Mouse (Mus musculus) heart, postnatal 25 days (tissue): ENCODE measurements at regions not wholly inside any gene's neighbourhood (a gene's known extent, or its start where the extent isn't known, plus 50 kb on each side); places are given as distances from the start of the nearest gene placed in this dataset.
"Not testable (repeated sequence)": the region's sequence is repeated elsewhere in the genome, so short reads cannot be mapped to it uniquely, and the experiment has no call there.

Experiments
- DNase-seq: peaks from one replicate; pipeline ENCODE4 v3.0.0; 2022; ENCODE audit warnings: low spot score
- intact Hi-C: fragments of 180-260 bp; cut with DNase I; formaldehyde crosslinking; loops from one replicate; pipeline ENCODE4 v1.15.1; 2025

DNA sequence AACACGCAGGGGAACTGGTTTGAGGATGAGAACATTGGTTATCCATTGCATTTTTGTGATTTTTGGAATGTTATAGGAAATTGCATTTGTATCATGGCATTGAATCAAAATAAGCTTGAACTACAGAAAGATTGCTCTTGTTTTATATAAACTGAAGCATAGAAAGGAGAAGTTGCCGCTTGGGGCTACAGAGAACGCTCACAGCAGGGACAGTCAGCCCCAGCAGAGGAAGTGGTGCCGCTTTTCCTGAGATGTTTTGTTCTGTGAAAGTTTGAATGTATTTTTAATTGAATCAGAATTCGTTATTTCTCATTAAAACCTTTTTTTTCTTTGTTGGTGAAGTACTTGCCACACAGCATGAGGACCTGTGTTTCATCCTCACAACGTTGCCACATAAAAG lies 139.6 kb upstream of the 1700056E22Rik start:
- intact Hi-C loops = loop anchor here (5.0 kb wide), 1 partner anchor 136 kb away; no protein-coding TSS in a partner anchor
- no peak for DNase-seq

DNA sequence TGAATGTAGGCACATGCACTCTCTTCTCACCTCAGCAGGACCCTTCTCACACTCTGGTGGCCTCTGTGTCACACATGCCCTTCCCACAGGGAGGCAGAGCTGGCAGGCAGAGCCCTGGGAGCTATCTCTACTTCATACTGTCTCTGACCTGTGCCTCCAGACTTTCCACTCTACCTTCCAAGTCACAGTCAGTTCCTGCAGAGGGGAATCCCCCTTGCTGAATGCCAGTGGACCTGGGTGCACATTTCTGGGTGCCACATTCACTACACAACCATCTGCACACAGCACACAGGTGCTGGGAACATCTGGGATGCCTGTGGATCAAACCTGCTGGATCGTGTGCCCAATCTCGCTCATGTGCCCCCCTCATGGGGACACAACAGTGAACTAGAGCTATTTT lies 138.9 kb upstream of the 1700056E22Rik start:
- intact Hi-C loops = loop anchor here (5.0 kb wide), 1 partner anchor 136 kb away; no protein-coding TSS in a partner anchor
- peak; percentile 3 for DNase-seq

DNA sequence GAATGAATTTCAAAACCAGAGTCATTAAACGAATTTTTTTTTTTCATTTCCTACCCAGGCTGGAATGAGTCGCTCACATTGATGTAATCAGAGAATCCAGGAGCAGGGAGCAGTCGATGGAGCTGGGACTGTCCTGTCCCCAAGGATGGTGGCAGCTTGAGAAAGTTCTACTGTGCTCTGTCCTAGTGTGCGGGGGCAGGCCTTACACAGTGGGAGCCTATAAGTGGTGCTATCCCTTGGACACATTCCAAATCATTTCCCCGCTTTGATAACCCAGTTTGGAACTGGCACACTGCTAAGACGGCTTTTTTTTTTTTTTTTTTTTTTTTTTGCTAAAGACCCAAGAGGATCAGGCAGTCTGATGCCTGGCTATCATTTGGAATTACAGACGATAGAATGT lies 137.5 kb upstream of the 1700056E22Rik start:
- intact Hi-C loops = loop anchor here (5.0 kb wide), 1 partner anchor 134 kb away; no protein-coding TSS in a partner anchor
- DNase-seq = no peak

DNA sequence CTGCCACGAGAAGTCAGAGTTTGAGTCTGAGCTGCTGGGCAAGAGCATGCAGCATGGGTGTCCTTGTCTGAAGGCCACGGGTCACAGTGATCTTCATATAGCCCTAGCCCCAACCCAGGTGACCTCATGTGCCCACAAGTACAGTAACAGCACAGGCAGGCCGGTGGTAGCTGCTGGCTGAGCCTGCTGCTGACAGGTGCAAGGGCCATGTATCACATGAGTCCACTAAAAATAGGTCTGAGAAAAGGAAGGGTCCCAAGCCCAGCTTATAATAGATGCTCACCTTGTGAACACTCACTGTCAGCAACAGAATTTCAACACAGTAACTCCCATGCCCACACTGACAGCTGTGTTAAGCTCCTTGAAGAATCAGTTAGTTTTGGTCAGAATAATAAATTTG lies 136.8 kb upstream of the 1700056E22Rik start:
- peak; percentile 12 for DNase-seq
- intact Hi-C loops = loop anchor here (5.0 kb wide), 1 partner anchor 134 kb away; no protein-coding TSS in a partner anchor

DNA sequence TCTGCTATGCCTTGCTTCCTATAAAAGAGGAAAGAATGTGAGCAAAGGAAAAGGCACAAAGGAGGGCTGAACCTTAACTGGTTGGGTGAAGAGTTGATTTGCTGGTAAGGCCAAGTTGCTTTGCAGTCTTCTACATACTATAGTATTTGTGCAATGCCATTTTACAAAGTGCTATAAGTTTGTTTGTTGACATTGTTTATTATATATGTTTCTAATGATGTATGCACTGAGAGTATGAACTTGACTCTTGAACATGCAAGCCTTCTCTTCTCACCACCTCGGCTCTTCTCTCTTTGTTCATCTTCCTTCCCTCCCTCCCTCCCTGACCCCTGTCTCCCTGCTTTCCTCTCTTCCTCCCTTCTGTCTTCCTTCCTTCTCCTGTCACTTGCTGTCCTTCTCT lies 135.9 kb upstream of the 1700056E22Rik start:
- no peak for DNase-seq
- intact Hi-C loops = loop anchor here (5.0 kb wide), 1 partner anchor 133 kb away; no protein-coding TSS in a partner anchor

DNA sequence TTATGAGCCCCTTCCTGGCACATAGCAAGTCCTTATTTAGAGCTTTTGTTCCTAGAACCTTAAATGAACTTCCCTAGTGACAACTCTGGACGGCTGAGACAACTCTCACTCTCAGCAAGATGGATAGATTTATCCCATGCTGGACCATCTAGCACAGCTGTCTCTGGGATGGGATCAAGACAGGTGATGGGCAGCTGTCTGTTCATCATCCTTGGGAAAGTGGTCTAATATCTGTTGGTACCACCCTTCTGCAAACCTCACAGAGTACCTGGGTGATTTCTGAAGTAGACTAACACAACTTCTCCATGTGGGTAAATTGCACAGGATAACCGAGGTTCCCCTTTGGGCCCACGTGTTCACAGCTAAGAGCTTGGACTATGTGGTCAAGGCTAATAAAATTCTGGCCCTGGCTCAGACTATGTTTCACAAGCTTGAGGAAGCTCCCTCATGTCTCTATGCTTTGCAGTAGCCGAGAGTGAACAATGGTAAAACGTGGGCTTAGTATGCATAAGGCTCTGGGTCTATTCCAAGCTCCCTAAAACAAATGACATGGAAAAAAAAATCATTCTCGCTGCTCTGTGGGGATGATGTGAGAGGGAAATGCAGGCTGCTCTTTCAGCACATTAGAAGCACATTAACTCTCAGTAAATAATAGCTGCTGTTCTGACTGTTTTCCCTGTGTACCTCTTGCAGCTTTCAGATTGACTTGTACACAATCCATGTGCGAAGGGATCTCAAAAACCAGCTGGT lies 135.1 kb upstream of the 1700056E22Rik start:
- DNase-seq = no peak
- intact Hi-C loops = no loop called here

DNA sequence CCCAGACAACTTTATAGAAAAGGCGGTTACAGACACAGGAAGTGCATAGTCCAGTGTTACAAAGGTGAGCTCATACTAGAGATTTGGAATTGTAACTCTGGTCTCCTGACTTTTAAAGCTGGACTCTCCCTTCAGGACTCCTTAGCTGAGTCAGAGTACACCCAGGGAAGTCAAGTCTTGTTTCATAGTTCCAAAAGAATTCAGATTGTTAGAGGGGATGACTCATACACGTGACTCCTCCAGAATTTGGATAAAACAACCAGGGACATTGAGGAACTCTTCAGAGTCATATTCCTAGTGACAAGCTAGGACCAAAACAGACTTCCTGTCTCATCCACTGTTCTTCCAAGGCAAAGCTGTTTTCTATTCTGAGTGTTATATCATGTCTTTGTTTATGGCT lies 132.8 kb upstream of the 1700056E22Rik start:
- no peak for DNase-seq
- intact Hi-C loops = no loop called here

DNA sequence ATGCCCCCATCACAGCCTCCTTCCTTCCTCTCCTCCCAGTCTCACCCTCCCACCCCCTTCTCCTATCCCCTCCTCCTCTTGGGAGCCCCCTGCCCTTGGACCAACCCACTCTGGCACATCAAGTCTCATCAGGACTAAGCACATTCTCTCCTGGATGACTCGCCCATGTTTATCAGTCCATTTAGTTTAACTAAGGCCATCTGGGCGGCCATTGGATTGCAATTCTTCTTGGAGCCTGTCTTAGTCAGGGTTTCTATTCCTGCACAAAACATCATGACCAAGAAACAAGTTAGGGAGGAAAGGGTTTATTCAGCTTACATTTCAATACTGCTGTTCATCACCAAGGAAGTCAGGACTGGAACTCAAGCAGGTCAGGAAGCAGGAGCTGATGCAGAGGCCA lies 128.4 kb upstream of the 1700056E22Rik start:
- intact Hi-C loops, DNase-seq: not testable (repeated sequence)

DNA sequence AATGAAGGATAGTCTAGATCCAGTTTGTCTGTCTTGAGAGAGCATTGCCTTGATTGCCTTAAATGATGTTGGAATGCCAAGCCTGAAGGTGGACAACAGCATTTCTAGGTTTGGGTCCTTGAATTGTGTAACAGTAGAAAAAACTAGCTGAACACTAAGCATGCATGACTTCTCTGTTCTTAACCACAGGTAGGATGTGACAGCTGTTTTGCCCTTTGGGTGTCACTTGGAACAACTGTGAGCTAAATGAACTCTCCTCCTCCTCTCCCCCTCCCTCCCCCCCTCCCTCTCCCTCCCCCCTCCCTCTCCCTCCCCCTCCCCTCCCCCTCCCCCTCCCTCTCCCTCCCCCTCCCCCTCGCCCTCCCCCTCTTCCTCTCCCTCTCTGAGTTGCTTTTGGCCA lies 113.6 kb upstream of the 1700056E22Rik start:
- DNase-seq = no peak
- intact Hi-C loops = no loop called here

DNA sequence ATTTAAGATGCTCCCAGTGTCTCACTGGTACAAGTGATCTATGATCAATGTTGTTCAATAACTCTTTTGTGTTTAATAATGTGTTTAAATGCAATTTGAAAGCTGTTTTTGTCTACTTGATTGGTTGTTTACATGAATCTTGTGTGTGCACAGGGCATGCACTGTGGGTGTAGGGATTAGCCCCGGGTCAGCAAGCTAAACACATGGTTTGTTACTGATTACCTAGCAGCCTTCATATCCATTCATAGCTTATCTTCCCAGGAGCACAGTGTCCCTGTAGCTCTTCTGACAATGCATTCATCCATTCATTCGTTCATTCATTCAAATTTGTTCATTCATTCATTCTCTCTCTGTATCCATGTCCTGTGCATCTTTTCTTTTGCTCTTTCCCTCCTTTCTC lies 108.9 kb upstream of the 1700056E22Rik start:
- intact Hi-C loops = no loop called here
- no peak for DNase-seq

DNA sequence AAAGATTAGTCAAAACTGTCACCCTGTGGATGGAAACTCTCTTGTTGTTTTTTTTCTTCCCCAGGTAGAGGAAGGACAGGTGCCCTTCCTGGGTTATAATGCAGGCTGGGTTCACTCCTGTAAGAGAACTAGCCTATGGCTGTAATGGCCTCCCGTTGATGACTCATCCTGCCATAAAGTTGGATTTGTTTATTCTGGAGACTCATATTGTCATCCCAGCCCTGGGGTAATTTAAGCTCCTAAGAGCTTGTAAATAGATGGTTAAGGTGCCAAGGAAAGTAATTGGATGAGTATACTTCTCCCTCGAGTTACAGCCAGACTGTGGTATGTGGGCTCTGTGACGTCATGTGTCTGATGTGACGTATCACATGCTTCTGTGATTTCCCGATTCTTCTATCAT lies 106.4 kb upstream of the 1700056E22Rik start:
- no peak for DNase-seq
- intact Hi-C loops = no loop called here

DNA sequence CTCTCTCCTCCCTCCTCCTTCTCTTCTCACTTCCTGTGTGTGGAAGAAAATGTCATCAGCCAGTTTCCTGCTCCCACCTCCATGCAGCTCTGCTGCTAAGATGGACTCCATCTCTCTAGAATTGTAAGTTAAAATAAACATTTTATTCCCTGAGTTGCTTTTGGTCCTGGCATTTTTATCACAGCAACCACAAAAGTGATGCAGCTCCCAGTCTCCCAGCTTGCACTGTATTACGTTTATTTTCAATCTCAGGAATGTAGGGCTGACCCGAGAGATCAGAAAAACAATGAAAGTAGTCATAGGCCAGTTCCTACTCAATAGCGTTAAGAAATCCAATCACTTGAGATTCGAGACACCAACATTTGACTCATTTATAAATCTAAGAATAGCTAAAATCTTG lies 106.0 kb upstream of the 1700056E22Rik start:
- intact Hi-C loops = no loop called here
- no peak for DNase-seq

DNA sequence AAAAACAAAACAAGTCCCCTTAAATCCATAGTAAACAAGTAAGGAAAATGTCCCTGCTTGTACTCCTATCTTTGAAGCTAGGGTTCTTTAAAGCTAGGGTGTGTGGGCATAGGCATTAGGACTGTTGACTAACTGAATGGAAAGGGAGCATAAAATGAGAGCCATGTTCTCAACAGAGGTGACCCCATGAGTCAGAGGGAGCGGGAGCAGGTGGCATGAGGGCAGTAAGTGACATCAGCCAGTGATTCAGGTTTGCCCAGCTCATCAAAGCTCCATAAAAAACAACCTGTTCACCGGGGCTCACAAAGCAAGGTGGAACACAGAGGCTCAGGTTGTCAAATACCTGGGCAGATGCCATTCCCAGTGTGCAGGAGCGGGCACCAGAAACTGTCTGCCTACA lies 104.6 kb upstream of the 1700056E22Rik start:
- intact Hi-C loops = no loop called here
- no peak for DNase-seq

DNA sequence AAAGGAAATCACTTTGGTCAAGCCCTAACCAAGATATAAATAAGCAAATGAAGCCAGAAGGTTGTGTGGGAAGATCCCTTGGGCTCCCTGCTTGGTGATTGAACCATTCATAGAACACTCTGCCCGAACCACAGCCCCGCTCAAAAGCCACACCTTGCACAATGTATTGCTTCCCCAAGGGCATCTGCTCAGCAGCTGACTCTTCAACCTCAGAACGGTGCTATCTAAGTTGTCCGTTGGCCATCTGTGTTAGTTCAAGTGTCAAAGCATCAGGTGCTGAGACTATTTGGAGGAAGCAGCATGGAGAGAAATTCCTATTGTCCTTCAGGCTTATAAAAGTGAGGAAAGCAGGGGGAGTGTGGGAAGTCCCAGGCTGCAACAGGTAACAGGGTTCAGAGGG lies 96.8 kb upstream of the 1700056E22Rik start:
- intact Hi-C loops = no loop called here
- DNase-seq = no peak

DNA sequence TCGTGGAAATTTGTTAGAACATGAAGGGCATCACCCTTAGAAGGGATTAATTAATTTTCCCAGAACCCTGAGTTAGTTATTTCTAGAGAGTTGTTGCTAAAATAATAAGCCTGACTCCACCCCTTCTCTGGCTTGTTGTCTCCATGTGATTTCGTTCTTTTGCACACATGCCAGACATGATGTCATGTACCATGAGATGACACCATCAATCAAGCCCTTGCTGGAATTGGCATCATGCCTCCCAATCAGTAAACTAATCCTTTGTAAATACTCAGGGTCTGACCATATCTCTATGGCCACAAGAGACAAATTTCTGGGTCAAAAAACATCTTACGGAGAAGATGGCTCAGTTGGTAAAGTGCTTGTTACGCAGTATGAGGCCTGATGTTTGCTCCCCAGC lies 93.2 kb upstream of the 1700056E22Rik start:
- intact Hi-C loops = no loop called here
- DNase-seq = no peak

DNA sequence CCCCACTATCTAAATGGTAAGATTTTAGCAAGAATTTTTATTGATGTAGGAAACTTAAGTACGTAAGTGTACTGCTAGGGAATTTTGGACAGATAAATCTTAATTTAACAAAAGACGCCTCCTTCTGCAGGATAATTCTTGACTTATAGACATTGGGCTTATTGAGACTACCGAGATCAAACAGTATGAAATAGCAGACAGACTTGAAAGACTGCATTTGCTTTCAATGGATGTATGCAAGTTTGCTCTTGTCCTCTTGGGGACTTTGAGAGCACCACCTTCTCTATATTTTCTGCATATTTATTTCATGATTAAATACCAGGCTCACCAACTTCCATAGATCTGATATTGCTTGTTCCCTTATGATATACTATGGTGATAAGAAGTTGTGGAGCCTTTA lies 92.8 kb upstream of the 1700056E22Rik start:
- intact Hi-C loops = no loop called here
- no peak for DNase-seq
